Mouse (Mus musculus): Measurements from ENCODE around the gene Pdgfa.

DNA sequence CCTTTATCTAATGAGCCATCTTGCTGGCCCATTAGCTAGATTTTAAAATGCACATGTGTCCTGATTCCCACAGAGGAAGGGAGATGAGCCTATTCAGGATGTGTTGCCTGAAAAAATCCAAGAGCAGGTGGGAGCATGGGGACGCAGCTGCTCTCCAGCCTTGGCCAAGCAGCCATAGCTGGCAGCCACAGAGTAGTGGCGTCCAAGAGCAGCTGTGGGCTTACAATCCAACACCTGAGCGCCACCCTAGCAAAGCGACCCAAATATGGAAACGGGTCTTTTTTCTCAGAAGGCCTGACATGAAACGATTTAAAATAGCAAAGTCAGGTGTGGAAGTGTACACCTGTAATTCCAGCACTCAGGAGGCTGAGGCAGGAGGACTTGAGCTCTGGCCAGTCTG is 7.4 kb upstream of the Pdgfa start:
- TF ChIP-seq CTCF (IDR thresholded peaks at IDR 0.05; ENCODE audit: borderline replicate concordance, extremely low read depth, insufficient read depth, insufficient read length) (no peak), POLR2A (IDR thresholded peaks at IDR 0.05; ENCODE audit: borderline replicate concordance, extremely low read depth, insufficient read depth, insufficient read length, poor library complexity, severe bottlenecking) (no peak)

Measured in brain, embryonic 14.5 days (tissue).